Mouse (Mus musculus) cerebellum, adult 2 months (tissue): Measurements from ENCODE around the gene Cd80. TPM values are rescaled to one million over a fixed set of nuclear protein-coding genes. Genes with fewer than 3 reads are reported as not detected.
"Not testable (repeated sequence)": the region's sequence is repeated elsewhere in the genome, so short reads cannot be mapped to it uniquely, and the experiment has no call there.

Experiments used
- DNase-seq, 2 experiments: peaks; one replicate each; pipeline ENCODE4 v3.0.0; 2021
- H3K27ac ChIP-seq: fragments of 200-500 bp; 2 replicates; pipeline ENCODE4 v1.5.1; 2012; ENCODE audit warnings: low read length, control low read depth, inconsistent platforms; ENCODE audit not compliant: insufficient read depth
- H3K27me3 ChIP-seq: fragments of 200-500 bp; 2 replicates; pipeline ENCODE4 v1.6.1; 2012; ENCODE audit warnings: inconsistent platforms, mild to moderate bottlenecking, low read length, moderate library complexity; ENCODE audit not compliant: control insufficient read depth, insufficient read depth
- H3K4me1 ChIP-seq: fragments of 200-500 bp; 2 replicates; pipeline ENCODE4 v1.6.1; 2011; ENCODE audit warnings: low read length; ENCODE audit not compliant: control insufficient read depth, insufficient read depth
- H3K4me3 ChIP-seq: fragments of 200-500 bp; replicated peaks from 2 replicates; pipeline ENCODE3; 2011; ENCODE audit warnings: mild to moderate bottlenecking, low read depth, low read length, control low read depth; ENCODE audit not compliant: insufficient read depth
- CTCF ChIP-seq: fragments of 200-500 bp; IDR thresholded peaks from 2 replicates; pipeline ENCODE4 v1.5.1; 2011; ENCODE audit warnings: low read depth, mild to moderate bottlenecking, control low read depth, low read length, moderate library complexity, borderline replicate concordance; ENCODE audit not compliant: insufficient read depth
- POLR2A ChIP-seq: fragments of 200-500 bp; IDR thresholded peaks from 2 replicates; pipeline ENCODE4 v1.6.1; 2011; ENCODE audit warnings: low read length, control low read depth, borderline replicate concordance; ENCODE audit not compliant: insufficient read depth
- WGBS: fragments of 180-500 bp; shearing (Covaris S2); methylation state at CpG from one replicate; pipeline ENCODE4 v1.1.7; 2018; 5-methylcytosine and 5-hydroxymethylcytosine counted together
- polyA plus RNA-seq: library from polyadenylated mRNA; depleted of rRNA; stranded (reverse); fragments of >200 nt; gene quantifications from 2 replicates; pipeline ENCODE4 v1.2.3, GENCODE M21; 2012

Cd80 gene
- polyA plus RNA-seq, 1 experiment: 0.34 TPM

DNA sequence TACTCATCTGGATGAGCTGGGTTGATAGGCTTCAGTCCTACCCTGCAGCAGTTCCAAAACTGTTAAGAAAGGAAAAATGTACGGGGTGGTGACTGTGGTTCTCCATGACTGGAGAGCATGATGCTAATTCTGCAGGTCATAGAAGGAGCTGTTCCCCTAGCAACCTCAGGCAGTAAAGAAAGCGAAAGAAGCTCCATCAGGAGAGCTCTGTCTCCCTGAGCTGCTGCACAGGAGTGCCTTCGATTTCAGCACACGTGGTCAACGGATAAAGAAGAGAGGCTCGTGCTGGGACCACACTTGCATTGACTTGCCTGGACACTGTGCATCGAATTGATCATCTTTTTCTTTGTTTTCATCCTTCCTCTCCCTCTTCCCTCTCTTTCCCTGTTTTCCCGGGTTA lies 13.1 kb upstream of the Cd80 start:
- H3K27me3 ChIP-seq: no peaks in the 10 kb centered on the region
- no peak for DNase-seq
- WGBS: 80% methylated on average over 8 of the region's 8 CpGs
- no peak overlapping the region for H3K27ac ChIP-seq
- H3K4me3 ChIP-seq: no peak overlapping the region
- no peak for TF ChIP-seq POLR2A
- TF ChIP-seq CTCF: no peak
- H3K4me1 ChIP-seq: no peaks in the 10 kb centered on the region

- 98% methylated on average over 7 of the region's 7 CpGs for WGBS
- H3K4me3 ChIP-seq: no peak overlapping the region
- TF ChIP-seq POLR2A: no peak
- TF ChIP-seq CTCF: no peak
- H3K27ac ChIP-seq: no peak overlapping the region
- H3K4me1 ChIP-seq: no peaks in the 10 kb centered on the region
- DNase-seq: no peak
- H3K27me3 ChIP-seq: no peaks in the 10 kb centered on the region
Observed at GRCm38 (mm10) chr16:38443721-38444464, 11.5 kb upstream of the Cd80 start.

GRCm38 (mm10) chr16:38445046-38445445 lies 10.3 kb upstream of the Cd80 start:
- WGBS: 94% methylated on average over 1 of the region's 1 CpGs
- H3K4me3 ChIP-seq: no peak overlapping the region
- DNase-seq: no peak
- H3K4me1 ChIP-seq: no peaks in the 10 kb centered on the region
- H3K27me3 ChIP-seq: no peaks in the 10 kb centered on the region
- H3K27ac ChIP-seq: no peak overlapping the region
- TF ChIP-seq CTCF: no peak
- no peak for TF ChIP-seq POLR2A

- DNase-seq: no peak
- Histone ChIP-seq H3K4me3 (no peak overlapping the region), H3K27me3 (no peaks in the 10 kb centered on the region), H3K27ac (no peak overlapping the region), H3K4me1 (no peaks in the 10 kb centered on the region)
- 97% methylated on average over 20 of the region's 20 CpGs for WGBS
- TF ChIP-seq CTCF (no peak), POLR2A (no peak)
Observed at GRCm38 (mm10) chr16:38445576-38445975, 9.8 kb upstream of the Cd80 start.

DNA sequence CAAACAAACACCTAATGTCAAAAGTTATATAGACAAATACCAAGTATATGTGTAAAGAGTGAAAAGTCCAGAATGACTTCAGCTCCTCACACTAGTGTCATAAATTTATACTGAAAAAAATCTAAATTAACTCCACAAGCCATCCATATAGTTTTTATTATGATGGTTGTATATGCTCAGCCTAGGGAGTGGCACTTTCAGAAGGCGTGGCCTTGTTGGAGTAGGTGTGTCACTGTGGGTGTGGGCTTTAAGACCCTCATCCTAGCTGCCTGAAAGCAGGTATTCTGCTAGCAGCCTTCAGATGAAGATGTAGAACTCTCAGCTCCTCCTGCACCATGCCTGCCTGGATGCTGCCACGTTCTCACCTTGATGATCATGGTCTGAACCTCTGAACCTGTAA lies 9.2 kb upstream of the Cd80 start:
- H3K4me3 ChIP-seq, H3K27ac ChIP-seq, DNase-seq, H3K4me1 ChIP-seq, H3K27me3 ChIP-seq: not testable (repeated sequence)
- WGBS: 98% methylated on average over 2 of the region's 2 CpGs

- H3K4me3 ChIP-seq: no peak overlapping the region
- 89% methylated on average over 21 of the region's 21 CpGs for WGBS
- TF ChIP-seq CTCF: no peak
- TF ChIP-seq POLR2A: no peak
- no peaks in the 10 kb centered on the region for H3K4me1 ChIP-seq
- H3K27me3 ChIP-seq: no peaks in the 10 kb centered on the region
- H3K27ac ChIP-seq: no peak overlapping the region
- no peak for DNase-seq
Observed at GRCm38 (mm10) chr16:38447366-38447765, 8.0 kb upstream of the Cd80 start.

- no peaks in the 10 kb centered on the region for H3K4me1 ChIP-seq
- H3K27me3 ChIP-seq: no peaks in the 10 kb centered on the region
- H3K27ac ChIP-seq: no peak overlapping the region
- DNase-seq: no peak
- TF ChIP-seq CTCF (no peak), POLR2A (no peak)
- no peak overlapping the region for H3K4me3 ChIP-seq
- WGBS: 91% methylated on average over 12 of the region's 12 CpGs
Observed at GRCm38 (mm10) chr16:38448458-38448857, 6.9 kb upstream of the Cd80 start.

DNA sequence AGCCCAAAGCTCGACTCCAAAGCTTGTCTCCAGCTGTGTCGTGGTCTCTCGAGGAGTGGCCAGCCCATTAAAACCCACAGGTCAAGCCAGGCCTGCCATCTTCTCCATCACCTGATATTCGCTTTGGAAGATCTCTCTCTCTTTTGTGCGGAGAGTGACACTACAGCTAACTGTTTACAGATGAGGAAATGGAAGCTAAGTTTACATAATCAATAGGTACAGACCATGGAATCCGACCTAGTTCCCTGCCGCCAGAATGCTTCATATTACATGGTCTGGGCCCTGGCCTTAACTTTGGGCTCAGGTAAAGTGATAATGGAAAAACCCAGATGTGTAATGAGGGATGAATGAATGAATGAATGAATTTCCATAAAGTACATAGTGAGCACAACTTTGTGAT lies 4.7 kb upstream of the Cd80 start:
- H3K4me1 ChIP-seq: no peaks in the 10 kb centered on the region
- TF ChIP-seq POLR2A: no peak
- TF ChIP-seq CTCF: no peak
- no peak overlapping the region for H3K4me3 ChIP-seq
- no peak for DNase-seq
- H3K27ac ChIP-seq: no peak overlapping the region
- H3K27me3 ChIP-seq: no peaks in the 10 kb centered on the region
- WGBS: 82% methylated on average over 7 of the region's 7 CpGs
